Mouse (Mus musculus) left cerebral cortex, adult 2 months (tissue): ENCODE measurements at regions not wholly inside any gene's neighbourhood (a gene's known extent, or its start where the extent isn't known, plus 50 kb on each side); places are given as distances from the start of the nearest gene placed in this dataset.

Source experiments
- DNase-seq, 2 experiments: peaks; one replicate each; pipeline ENCODE4 v3.0.0; 2021 to 2022; ENCODE audit warnings: low spot score in 2 of 2, mixed read lengths in 1 of 2; ENCODE audit errors: extremely low spot score in 1 of 2
- H3K27ac ChIP-seq: fragments of 200-600 bp; 2 replicates; pipeline ENCODE4 v1.8.1; 2022
- H3K4me3 ChIP-seq: fragments of 200-600 bp; 2 replicates; pipeline ENCODE4 v1.8.1; 2022
- CTCF ChIP-seq: fragments of 200-600 bp; IDR thresholded peaks from 2 replicates; pipeline ENCODE4 v1.8.1; 2022; ENCODE audit warnings: antibody characterized with exemption, mild to moderate bottlenecking, moderate library complexity
- intact Hi-C: fragments of 180-260 bp; cut with DNase I; formaldehyde crosslinking; loops from one replicate; pipeline ENCODE4 v1.15.1; 2025

DNA sequence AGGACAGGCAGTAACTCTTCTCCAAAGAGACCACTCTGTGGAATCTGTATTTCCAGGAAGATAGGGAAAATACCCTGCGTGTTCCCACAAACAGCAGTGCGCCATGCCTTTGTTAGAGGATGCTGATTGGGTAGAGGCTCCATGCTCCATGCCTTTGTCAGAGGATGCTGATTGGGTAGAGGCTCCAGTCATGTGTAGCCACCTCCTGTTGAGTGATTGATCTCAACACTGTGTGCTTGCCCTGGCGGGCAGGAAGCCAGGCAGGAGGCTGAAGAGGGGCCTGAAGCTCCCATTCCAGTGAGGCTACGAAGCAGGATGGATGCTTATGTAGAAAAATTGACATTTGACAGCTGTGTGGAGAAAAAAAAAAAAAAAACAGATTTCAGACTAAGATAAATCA is 131.9 kb upstream of the Prr30 start:
- DNase-seq: no peak
- no peak overlapping the region for H3K4me3 ChIP-seq
- H3K27ac ChIP-seq: no peak overlapping the region
- intact Hi-C loops: no loop called here
- no peak; the same call in 1 of the 2 replicates for TF ChIP-seq CTCF

- DNase-seq: no peak
- no peak for TF ChIP-seq CTCF
- Histone ChIP-seq H3K27ac (no peak overlapping the region), H3K4me3 (no peak overlapping the region)
- intact Hi-C loops: no loop called here
Measured at GRCm38 (mm10) chr14:101327421-101327820, 127.3 kb upstream of the Prr30 start.

GRCm38 (mm10) chr14:101326477-101326941 is 126.4 kb upstream of the Prr30 start:
- no peak for DNase-seq
- intact Hi-C loops: no loop called here
- no peak for TF ChIP-seq CTCF
- Histone ChIP-seq H3K27ac (no peak overlapping the region), H3K4me3 (no peak overlapping the region)

- DNase-seq: no peak
- no peak overlapping the region for H3K4me3 ChIP-seq
- intact Hi-C loops: no loop called here
Measured at GRCm38 (mm10) chr14:101323361-101323760, 123.2 kb upstream of the Prr30 start.

GRCm38 (mm10) chr14:101307920-101308319 is 107.8 kb upstream of the Prr30 start:
- no peak overlapping the region for H3K27ac ChIP-seq
- DNase-seq: no peak
- no peak for TF ChIP-seq CTCF
- no peak overlapping the region for H3K4me3 ChIP-seq
- intact Hi-C loops: no loop called here

More at GRCm38 (mm10) chr14:101323361-101323760, 123.2 kb upstream of the Prr30 start:
- TF ChIP-seq CTCF: no peak
- no peak overlapping the region for H3K27ac ChIP-seq

DNA sequence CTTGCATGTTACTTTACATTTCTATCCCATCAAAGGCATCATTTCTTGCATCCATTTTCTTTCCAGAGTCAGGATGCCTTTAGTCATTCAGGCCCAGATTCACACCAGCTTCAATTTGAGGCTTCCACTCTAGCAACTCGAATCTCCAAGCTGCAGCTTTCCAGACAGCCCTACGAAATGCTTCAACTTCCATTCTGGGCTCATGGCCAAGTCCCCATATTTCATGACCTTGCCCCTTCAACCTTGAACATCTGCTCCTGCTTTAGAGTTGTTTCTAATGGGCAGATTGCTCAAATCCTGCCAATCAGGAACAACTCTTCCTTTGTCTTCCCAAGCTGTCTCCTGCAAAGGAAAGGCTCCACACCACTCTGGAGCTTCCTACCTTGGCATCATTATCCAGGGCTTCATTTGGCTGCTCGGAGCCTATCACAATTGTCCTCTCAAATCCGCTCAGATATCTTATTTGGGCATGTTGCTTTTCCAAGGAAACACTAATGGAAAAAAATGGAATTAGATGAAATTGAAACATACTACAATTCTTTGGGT is 104.4 kb upstream of the Prr30 start:
- intact Hi-C loops: no loop called here
- no peak overlapping the region for H3K27ac ChIP-seq
- no peak for TF ChIP-seq CTCF
- no peak overlapping the region for H3K4me3 ChIP-seq
- DNase-seq: no peak

DNA sequence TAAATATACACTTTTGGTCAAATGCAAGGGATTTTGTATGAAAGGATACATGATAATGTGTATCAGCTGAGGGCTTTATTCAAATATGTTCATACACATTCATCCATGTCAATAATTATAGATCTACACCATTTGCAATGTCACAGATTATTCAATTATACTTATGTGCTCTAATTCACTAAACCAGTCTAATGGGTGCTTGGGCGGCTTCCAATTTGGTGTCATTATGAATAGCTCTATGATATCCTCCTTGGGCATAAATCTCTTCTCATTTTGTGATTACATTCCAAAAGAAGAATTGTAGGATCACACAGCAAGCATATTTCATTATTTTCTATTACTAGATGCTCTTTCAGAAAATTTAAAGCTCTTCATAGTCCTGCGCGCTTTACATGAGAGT is 97.7 kb upstream of the Prr30 start:
- no peak overlapping the region for H3K27ac ChIP-seq
- intact Hi-C loops: loop anchor here (10.0 kb wide), 2 partner anchors 1293 to 1363 kb away; no protein-coding TSS in a partner anchor
- no peak for TF ChIP-seq CTCF
- no peak for DNase-seq
- no peak overlapping the region for H3K4me3 ChIP-seq

DNA sequence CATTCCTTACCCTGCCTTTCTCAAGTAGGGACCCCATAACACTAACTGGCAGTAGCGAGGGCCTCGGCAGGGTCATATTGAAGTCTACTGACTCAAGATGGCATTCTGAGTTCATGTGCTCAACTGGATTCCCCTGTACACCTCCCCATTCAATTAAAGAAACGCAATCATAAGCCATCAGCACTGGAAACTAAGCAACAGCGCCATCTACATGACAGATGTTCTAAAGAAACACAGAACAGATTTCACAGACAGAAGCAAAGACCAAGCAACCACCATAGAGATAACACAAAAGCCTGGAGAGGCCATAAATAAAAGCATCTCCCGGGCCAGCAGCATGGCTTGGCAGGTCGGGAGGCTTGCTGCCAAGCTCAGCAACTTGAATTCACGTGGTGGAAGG is 94.6 kb upstream of the Prr30 start:
- peak; percentile 20 to 32 for DNase-seq
- peak; percentile 65 for TF ChIP-seq CTCF
- intact Hi-C loops: loop anchor here (10.0 kb wide), 2 partner anchors 1290 to 1360 kb away; no protein-coding TSS in a partner anchor
- H3K27ac ChIP-seq: no peak overlapping the region
- H3K4me3 ChIP-seq: no peak overlapping the region

DNA sequence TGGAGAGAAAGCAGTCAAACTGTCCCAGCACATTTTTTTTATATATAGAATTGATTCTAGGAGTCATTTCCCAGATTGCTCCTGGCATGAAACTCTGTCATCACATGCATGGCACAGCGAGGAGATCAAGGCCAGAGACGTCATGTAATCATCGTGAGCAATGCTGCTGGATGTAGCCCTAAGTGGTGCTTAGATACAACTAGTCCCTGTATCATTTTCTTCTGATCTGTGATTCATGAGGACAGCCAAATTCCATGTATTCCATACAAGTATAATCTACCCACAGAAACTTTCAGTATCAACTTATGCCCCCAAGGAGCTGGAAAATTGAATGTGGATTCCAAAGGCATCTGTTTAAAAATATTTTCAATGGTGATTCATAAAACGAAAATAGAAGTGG is 87.6 kb upstream of the Prr30 start:
- no peak for TF ChIP-seq CTCF
- no peak overlapping the region for H3K4me3 ChIP-seq
- no peak for DNase-seq
- intact Hi-C loops: no loop called here
- H3K27ac ChIP-seq: no peak overlapping the region

- H3K27ac ChIP-seq: no peak overlapping the region
- intact Hi-C loops: no loop called here
- DNase-seq: no peak
- no peak for TF ChIP-seq CTCF
- no peak overlapping the region for H3K4me3 ChIP-seq
Measured at GRCm38 (mm10) chr14:101269048-101269789, 69.1 kb upstream of the Prr30 start.

- DNase-seq: no peak
- no peak overlapping the region for H3K27ac ChIP-seq
- no peak for TF ChIP-seq CTCF
- H3K4me3 ChIP-seq: no peak overlapping the region
- intact Hi-C loops: no loop called here
Measured at GRCm38 (mm10) chr14:101267536-101267935, 67.4 kb upstream of the Prr30 start.
